Mouse (Mus musculus): Measurements from ENCODE around the gene Casq1.
"Not testable (repeated sequence)": the region's sequence is repeated elsewhere in the genome, so short reads cannot be mapped to it uniquely, and the experiment has no call there.

Casq1 gene

DNA sequence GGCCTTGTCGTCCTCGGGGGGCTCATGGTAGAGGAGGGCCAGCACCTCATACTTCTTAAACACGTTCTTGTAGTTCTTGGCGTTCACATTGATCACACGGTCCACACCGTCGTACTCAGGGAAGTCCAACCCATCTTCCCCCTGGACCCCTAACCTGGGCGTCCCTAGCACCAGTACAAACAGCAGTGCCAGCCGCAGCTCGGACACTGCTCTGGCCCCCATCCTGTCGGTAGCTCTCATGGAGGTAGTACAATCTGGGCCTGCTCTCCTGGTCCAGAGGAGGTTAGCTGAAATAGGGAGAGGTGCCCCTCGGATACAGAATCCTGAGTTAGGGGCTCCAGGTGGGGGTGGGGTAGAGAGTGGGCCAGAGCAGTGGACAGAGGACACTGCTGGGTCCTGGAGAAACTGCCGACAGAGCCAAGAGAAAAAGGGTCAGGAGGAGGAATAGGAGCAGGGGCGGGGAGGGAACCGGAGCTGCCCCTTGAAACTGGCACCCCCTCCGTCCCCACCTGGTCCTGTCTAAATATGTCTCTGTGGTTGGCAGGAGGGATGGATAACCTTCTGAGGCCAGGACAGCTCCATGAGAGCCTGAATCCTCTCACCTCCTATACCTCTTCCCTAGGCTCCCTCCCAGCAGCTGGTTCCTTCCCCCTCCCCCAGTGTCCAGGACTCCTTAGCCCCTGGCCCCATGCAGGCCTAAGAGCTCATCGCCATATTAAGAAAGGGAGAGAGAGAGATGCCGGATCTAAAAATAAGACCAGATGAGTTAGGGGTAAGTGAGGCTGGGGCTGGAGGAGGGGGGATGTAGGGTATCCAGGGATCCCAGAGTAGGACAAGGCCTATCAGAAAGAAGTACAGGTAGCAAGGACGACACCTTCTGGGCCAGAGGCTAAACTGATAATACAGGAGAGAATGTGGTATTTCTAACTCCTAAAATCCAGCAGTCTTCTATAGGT, at the start of gene Casq1:
Gene Casq1 (minus strand): TSS at position 418 of the 956 bp plus-strand sequence.
- DNase-seq (ENCODE audit: low spot score): no peak

DNA sequence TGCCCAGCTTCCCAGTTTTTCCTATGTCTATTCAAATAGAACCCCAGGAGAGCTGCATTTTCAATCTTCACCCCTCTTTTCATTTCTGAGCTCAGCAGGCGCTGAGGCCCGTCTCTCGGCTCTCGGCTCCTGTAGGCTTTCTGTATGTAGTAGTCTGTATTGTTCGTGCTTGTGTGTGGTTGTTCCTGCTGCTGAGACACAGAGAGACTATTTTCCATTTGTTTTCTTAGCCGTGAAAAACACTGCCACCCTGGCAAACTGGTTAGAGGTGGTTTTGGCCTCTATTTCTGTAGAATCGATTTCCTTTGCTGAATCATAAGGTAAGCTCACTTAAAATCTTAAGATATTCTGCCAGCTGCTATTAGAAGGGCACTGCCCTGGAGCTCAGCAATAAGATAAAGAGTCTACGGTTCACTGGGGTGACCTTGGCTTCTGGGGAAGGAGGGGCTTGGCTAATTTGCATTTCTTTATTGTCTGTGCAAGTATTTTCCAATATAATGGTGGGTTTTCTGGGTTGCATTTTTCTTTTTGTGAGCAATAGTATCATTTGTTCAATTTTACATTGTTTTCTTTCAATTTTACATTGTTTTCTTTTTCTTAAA, 41.9 kb upstream of the Casq1 start, which contains the start of gene Igsf8:
Gene Igsf8 (plus strand): TSS at position 165 of the 602 bp plus-strand sequence.
- DNase-seq (ENCODE audit: low spot score): no peak

- DNase-seq (ENCODE audit: low spot score): no peak
These were observed 38.6 kb upstream of the Casq1 start, which contains the start of gene Atp1a4 for GRCm38 (mm10) chr1:172258314-172258713. Gene Atp1a4 (minus strand): TSS chr1:172258414.

DNA sequence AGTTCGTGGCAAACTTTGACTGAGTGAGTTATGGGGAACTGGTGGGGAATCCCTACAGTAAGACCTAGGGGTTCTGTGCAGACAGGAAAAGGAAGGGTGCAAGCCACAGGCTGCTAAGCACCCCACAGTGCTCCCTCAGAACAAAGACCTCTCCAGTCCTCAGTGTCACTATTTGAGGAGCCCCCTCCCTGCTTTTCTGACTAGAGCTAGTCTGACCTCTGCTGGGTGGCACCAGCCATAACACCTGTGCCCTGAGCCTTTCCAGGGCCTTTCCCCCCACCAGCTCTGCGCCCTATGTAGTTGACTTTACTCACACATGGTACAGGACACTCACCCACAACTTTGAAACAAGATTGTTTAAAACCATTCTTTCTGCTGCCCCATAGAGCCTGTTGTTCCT, 28.0 kb upstream of the Casq1 start:
- peak; percentile 10 for DNase-seq (ENCODE audit: low spot score)

DNA sequence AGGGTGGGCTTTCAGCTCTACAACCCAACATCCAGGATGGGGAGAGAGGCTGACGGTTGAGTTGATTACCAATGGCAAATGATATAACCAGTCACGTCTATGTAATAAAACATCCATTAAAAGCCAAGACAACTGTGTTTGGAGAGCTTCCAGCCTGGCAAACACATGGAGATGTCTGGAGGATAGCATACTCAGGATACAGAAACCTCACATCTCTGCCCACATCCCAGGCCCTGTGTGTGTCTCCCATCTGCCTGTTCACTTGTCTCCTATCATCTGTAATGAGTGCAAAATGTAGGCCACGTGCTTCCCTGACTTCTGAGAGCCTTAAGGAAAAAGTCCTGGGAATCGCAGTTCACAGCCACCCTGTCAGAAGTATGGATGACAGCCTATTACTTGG, 27.5 kb upstream of the Casq1 start:
- no peak for DNase-seq (ENCODE audit: low spot score)

DNA sequence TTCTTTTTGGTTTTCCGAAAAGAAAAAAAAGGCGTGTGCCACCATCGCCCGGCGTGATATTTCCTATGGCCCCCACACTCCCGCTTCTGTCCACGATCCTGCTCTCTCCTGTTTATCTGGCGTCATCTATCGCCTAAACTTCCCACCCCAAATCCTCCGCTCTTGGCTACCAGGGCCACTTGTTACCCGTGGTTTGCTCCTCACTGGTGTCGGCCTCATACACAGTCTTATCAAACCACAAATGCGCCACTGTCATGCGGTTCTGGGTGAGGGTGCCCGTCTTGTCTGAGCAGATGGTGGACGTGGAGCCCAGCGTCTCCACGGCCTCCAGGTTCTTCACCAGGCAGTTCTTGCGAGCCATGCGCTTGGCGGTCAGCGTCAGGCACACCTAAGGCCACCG, 25.0 kb upstream of the Casq1 start:
- DNase-seq (ENCODE audit: low spot score): not testable (repeated sequence)

- peak; percentile 16 for DNase-seq (ENCODE audit: low spot score)
These were observed 24.0 kb upstream of the Casq1 start for GRCm38 (mm10) chr1:172243547-172244205.

GRCm38 (mm10) chr1:172242401-172242800, 22.7 kb upstream of the Casq1 start:
- DNase-seq (ENCODE audit: low spot score): peak; percentile 19

GRCm38 (mm10) chr1:172240945-172241708, 21.5 kb upstream of the Casq1 start:
- no peak for DNase-seq (ENCODE audit: low spot score)

- DNase-seq (ENCODE audit: low spot score): no peak
These were observed 9.5 kb upstream of the Casq1 start for GRCm38 (mm10) chr1:172229215-172229614.

- no peak for DNase-seq (ENCODE audit: low spot score)
These were observed 8.5 kb upstream of the Casq1 start for GRCm38 (mm10) chr1:172228209-172228608.

- DNase-seq (ENCODE audit: low spot score): no peak
These were observed 1.8 kb upstream of the Casq1 start for GRCm38 (mm10) chr1:172221297-172222063.

GRCm38 (mm10) chr1:172220414-172220813, 746 bp upstream of the Casq1 start:
- peak; percentile 88 for DNase-seq (ENCODE audit: low spot score)

- no peak for DNase-seq (ENCODE audit: low spot score)
These were observed 1.3 kb downstream of the Casq1 start for GRCm38 (mm10) chr1:172218164-172218910.

DNA sequence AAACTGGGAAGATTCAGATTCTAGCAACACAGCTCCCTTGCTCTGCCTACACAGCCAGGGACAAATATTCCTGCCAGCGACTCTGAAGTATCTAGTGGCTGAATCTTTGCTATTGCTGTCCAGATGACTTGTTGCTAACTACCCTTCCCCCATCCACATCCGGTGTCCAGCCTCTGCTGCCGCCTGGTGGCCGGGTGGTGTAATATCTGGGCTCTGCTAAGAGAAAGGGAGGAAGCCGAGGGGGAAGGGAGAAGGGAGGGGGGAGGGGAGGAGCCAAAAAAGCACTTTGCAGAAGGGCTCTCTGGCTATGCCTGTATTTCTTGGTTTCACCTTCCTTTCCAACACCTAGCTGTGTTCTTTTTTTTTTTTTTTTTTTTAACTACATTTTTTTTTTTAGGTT, 2.5 kb downstream of the Casq1 start:
- peak; percentile 95 for DNase-seq (ENCODE audit: low spot score)

GRCm38 (mm10) chr1:172214748-172215147, 4.9 kb downstream of the Casq1 start:
- peak; percentile 35 for DNase-seq (ENCODE audit: low spot score)

DNA sequence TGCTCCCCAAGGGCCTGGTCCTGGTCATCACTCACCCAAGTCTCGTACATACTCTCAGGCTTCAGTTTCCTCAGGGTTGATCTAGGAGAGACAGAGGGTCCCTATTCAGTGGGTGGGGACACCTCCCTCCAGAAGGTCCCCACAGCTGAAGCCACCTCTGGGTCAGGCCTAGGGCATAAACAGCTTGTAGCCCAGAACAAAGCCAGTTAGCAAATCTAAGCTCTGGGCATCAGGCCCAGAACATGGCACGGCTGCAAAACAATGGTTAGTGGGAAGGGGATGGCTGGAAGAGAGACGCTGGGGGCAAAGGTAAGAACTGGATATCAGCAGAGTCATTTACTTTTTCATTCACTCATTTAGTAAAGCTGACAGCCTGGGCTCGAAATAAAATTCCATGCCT, 5.9 kb downstream of the Casq1 start:
- DNase-seq (ENCODE audit: low spot score): no peak

DNA sequence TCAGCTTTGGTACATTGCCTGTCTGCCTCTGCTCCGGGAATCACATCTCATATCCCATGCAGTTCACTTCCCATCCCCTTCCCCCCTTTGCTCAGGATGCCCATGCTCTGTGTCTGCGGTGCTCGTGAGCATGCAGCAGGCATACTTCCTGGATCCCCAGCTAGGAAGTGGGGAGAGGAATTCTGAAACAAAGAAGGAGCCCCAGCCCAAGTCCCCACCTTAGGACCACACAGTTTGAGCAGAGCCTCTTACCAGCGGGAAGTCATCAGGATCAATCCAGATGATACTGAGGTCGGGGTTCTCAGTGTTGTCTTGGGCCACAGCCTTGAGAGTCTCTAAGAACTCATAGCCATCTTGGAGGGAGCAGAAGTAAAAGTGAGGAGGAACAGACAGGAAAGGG, 6.9 kb downstream of the Casq1 start:
- DNase-seq (ENCODE audit: low spot score): no peak

DNA sequence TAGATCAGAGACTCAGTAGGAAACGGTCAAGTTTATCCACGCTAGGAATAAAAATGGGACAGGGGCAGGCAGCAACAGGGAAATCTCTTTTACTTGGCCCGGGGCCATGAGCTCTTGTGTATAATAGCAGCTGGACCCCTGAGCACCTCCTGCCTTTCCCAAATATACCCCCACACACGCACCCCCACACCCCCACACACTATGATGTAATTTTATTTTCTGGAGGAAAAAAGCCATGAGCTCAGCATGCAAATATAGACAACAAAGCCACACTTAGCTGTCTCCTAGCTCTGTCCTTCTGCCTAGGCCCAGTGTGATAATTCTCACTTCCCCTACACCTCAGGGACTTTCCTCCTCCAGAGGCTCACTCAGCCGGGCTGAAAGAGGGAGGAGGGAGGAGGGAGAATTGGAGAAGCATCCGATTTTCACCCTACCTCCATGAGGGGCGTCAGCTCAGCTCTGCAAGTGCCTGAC, 12.5 kb downstream of the Casq1 start:
- DNase-seq (ENCODE audit: low spot score): no peak

Measured in lung, postnatal 25 days (tissue).